Mouse (Mus musculus) myocyte (in vitro differentiated cells): ENCODE measurements at regions not wholly inside any gene's neighbourhood (a gene's known extent, or its start where the extent isn't known, plus 50 kb on each side); places are given as distances from the start of the nearest gene placed in this dataset.

ENCODE experiments used
- H3K27me3 ChIP-seq: one replicate; pipeline ENCODE4 v1.6.1; 2011; ENCODE audit not compliant: control insufficient read depth, insufficient read depth, insufficient read length
- H3K36me3 ChIP-seq: one replicate; pipeline ENCODE4 v1.6.1; 2011; ENCODE audit not compliant: control insufficient read depth, insufficient read depth
- H3K4me2 ChIP-seq: one replicate; pipeline ENCODE4 v1.6.1; 2011; ENCODE audit warnings: low read depth, control low read depth
- H3K4me3 ChIP-seq: one replicate; pipeline ENCODE4 v1.5.1; 2011; ENCODE audit warnings: mild to moderate bottlenecking, control low read depth, moderate library complexity
- H3K79me2 ChIP-seq: one replicate; pipeline ENCODE4 v1.6.1; 2011; ENCODE audit not compliant: control insufficient read depth, insufficient read depth
- H3ac ChIP-seq: one replicate; pipeline ENCODE4 v1.6.1; 2011; ENCODE audit not compliant: control insufficient read depth, insufficient read length
- CEBPB ChIP-seq: IDR thresholded peaks from 2 replicates; pipeline ENCODE4 v1.6.1; 2011; ENCODE audit warnings: mild to moderate bottlenecking, moderate library complexity; ENCODE audit not compliant: poor library complexity, insufficient read depth, severe bottlenecking
- E2F4 ChIP-seq: IDR thresholded peaks from one replicate; pipeline ENCODE4 v1.6.1; 2011; ENCODE audit warnings: mild to moderate bottlenecking, control low read depth, moderate library complexity; ENCODE audit not compliant: insufficient read depth
- MAX ChIP-seq: IDR thresholded peaks from one replicate; pipeline ENCODE4 v1.6.1; 2011; ENCODE audit warnings: low read depth, mild to moderate bottlenecking, control low read depth
- MYOD1 ChIP-seq, 3 experiments: IDR thresholded peaks; one replicate each; pipeline ENCODE4 v1.6.1; 2011; ENCODE audit warnings: control low read depth in 2 of 3, low read depth in 2 of 3, mild to moderate bottlenecking in 2 of 3, moderate library complexity in 1 of 3; ENCODE audit not compliant: insufficient read length in 2 of 3, control insufficient read depth in 1 of 3
- MYOG ChIP-seq, 3 experiments: IDR thresholded peaks; one replicate each; pipeline ENCODE4 v1.6.1; 2011; ENCODE audit warnings: control low read depth in 2 of 3, low read depth in 2 of 3, mild to moderate bottlenecking in 2 of 3; ENCODE audit not compliant: insufficient read length in 2 of 3, control insufficient read depth in 1 of 3, insufficient read depth in 1 of 3
- POLR2A ChIP-seq: IDR thresholded peaks from one replicate; pipeline ENCODE4 v1.6.1; 2011; ENCODE audit warnings: low read depth, mild to moderate bottlenecking, control low read depth, moderate library complexity; ENCODE audit not compliant: insufficient read length
- POLR2AphosphoS2 ChIP-seq: IDR thresholded peaks from one replicate; pipeline ENCODE4 v1.6.1; 2011; ENCODE audit warnings: low read depth, control low read depth; ENCODE audit not compliant: insufficient read length
- REST ChIP-seq: IDR thresholded peaks from one replicate; pipeline ENCODE4 v1.6.1; 2011; ENCODE audit warnings: mild to moderate bottlenecking, control low read depth, moderate library complexity; ENCODE audit not compliant: insufficient read depth, insufficient read length
- SRF ChIP-seq: IDR thresholded peaks from one replicate; pipeline ENCODE4 v1.6.1; 2011; ENCODE audit warnings: low read depth; ENCODE audit not compliant: control insufficient read depth, insufficient read length
- TCF12 ChIP-seq: IDR thresholded peaks from one replicate; pipeline ENCODE4 v1.6.1; 2011; ENCODE audit warnings: mild to moderate bottlenecking, control low read depth; ENCODE audit not compliant: poor library complexity, insufficient read depth, severe bottlenecking
- TCF3 ChIP-seq: IDR thresholded peaks from one replicate; pipeline ENCODE4 v1.6.1; 2011; ENCODE audit warnings: low read depth, control low read depth; ENCODE audit not compliant: insufficient read length
- USF1 ChIP-seq: IDR thresholded peaks from one replicate; pipeline ENCODE4 v1.6.1; 2011; ENCODE audit warnings: low read depth, mild to moderate bottlenecking, control low read depth, moderate library complexity

DNA sequence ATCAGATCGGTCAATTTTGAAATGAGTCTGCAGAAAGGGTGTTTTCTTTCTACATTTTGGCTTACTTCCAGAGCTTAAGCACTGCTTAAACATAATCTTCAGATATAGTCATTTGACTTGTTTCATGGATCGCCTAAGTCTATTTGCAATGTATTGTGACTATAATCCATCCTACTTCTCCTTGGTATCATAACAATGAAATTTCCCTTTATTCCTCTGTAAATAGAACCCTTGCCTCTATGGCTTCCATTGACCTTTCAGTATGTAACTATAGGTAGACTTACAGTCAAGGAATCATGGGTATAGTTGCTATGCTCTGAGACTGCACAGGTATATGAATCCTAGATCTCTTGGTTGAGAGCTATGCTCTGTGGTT lies 509.0 kb upstream of the Cited2 start:
- Histone ChIP-seq H3K27me3 (no peaks in the 10 kb centered on the region), H3K36me3 (no peaks in the 10 kb centered on the region), H3K4me2 (no peak overlapping the region), H3K4me3 (no peak overlapping the region), H3ac (no peak overlapping the region), H3K79me2 (no peaks in the 10 kb centered on the region)
- no peak for TF ChIP-seq POLR2A
- TF ChIP-seq MYOG (IDR thresholded peaks at IDR 0.05; ENCODE audit: control insufficient read depth in 1 of 3, insufficient read depth in 1 of 3, insufficient read length in 2 of 3, low read depth in 2 of 3): no peak
- TF ChIP-seq E2F4: no peak
- TF ChIP-seq TCF12: no peak
- no peak for TF ChIP-seq POLR2AphosphoS2
- no peak for TF ChIP-seq REST
- TF ChIP-seq MYOD1 (IDR thresholded peaks at IDR 0.05; ENCODE audit: control insufficient read depth in 1 of 3, insufficient read length in 2 of 3, low read depth in 2 of 3): no peak
- no peak for TF ChIP-seq CEBPB
- TF ChIP-seq USF1: no peak
- TF ChIP-seq TCF3: no peak
- no peak for TF ChIP-seq SRF
- no peak for TF ChIP-seq MAX

DNA sequence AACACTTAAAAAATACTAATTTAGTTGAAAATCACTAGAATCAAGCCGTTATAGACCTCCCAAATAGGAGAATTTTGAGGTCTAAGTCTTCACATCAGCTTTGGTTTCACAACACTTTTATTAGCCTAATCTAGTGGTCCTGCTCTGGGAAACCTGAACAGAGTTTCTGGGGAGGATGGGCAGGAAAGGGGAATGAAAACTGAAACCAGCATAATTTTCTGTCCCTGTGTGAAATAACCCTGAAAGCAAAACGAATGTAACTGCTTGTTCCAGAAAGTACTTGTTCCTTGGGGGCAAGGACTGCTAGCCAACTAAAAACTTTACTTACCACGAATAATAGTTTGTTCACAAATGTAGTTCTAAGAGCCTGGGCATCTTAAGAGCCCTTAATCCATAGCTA lies 508.0 kb upstream of the Cited2 start:
- no peak for TF ChIP-seq MAX
- TF ChIP-seq CEBPB: no peak
- no peak for TF ChIP-seq MYOG (IDR thresholded peaks at IDR 0.05; ENCODE audit: control insufficient read depth in 1 of 3, insufficient read depth in 1 of 3, insufficient read length in 2 of 3, low read depth in 2 of 3)
- TF ChIP-seq REST: no peak
- no peak for TF ChIP-seq E2F4
- Histone ChIP-seq H3K79me2 (no peaks in the 10 kb centered on the region), H3K4me2 (no peak overlapping the region)

GRCm38 (mm10) chr10:17221495-17221894 lies 501.5 kb upstream of the Cited2 start:
- H3K4me3 ChIP-seq: no peak overlapping the region
- no peak for TF ChIP-seq USF1
- no peaks in the 10 kb centered on the region for H3K27me3 ChIP-seq
- H3K36me3 ChIP-seq: no peaks in the 10 kb centered on the region
- no peak overlapping the region for H3K4me2 ChIP-seq
- H3ac ChIP-seq: no peak overlapping the region
- no peaks in the 10 kb centered on the region for H3K79me2 ChIP-seq

More for the DNA sequence above, 508.0 kb upstream of the Cited2 start:
- Histone ChIP-seq H3K36me3 (no peaks in the 10 kb centered on the region), H3ac (no peak overlapping the region), H3K4me3 (no peak overlapping the region), H3K27me3 (no peaks in the 10 kb centered on the region)

DNA sequence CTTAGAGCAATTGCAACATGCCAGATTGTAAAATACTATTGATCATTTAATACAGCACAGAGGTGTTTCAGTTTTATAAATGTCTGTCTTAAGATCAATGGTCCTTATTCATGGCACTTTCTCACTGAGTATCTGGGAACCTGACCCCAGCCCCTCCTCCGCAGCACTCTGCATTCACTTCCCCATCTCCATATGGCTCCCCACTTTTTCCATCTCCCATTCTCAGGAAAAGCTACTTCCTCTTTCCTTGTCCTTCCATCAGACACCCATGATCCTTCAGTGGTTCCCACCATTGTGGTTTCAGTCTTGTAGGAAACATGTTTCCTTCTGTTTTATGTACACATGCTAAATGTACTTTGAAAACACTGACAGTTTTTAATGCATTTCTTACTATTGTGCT lies 497.3 kb upstream of the Cited2 start:
- no peak overlapping the region for H3K4me3 ChIP-seq
- no peak overlapping the region for H3ac ChIP-seq
- TF ChIP-seq E2F4 (no peak), TCF12 (no peak), MYOG (IDR thresholded peaks at IDR 0.05; ENCODE audit: control insufficient read depth in 1 of 3, insufficient read depth in 1 of 3, insufficient read length in 2 of 3, low read depth in 2 of 3) (no peak), TCF3 (no peak), REST (no peak)

DNA sequence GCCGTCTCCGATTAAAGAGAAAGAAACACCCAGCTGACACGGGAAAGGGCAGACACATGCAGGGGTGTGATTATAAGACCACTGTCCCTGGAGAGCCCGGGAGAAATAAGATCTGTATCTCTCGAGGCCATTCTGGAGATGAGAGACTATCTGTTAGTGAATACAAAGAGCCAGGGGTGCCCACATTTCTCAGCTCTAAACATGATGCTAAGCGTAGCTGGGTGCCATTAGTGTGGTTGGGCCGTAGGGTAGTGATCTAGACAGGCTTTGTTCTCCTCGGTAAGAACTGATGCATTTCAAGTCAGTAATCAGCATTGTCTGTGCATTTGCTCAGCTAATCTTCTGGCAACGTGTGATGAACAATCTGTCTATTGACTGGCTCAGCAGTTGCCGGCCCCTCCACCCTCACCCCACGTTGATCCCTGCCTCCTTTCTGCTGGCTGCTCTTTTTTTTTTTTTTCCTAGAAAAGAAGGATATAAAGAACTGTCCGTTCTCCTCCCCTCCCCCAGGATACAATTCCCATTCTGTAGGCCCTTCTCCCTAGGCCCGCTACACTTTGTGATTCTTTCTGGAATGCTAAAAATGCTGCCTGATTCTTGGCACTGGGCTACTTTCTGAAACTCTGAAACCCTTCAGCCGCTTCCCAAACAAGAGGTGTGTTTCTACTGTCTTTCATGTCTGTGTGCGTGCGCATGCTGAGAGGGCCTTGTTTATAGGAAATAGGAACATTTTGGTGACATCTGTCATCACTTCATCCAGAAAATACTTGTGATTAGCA lies 492.8 kb upstream of the Cited2 start:
- Histone ChIP-seq H3K36me3 (no peaks in the 10 kb centered on the region), H3ac (no peak overlapping the region), H3K4me2 (no peak overlapping the region), H3K27me3 (no peaks in the 10 kb centered on the region), H3K4me3 (no peak overlapping the region), H3K79me2 (no peaks in the 10 kb centered on the region)
- no peak for TF ChIP-seq USF1
- TF ChIP-seq TCF3: no peak
- no peak for TF ChIP-seq CEBPB
- no peak for TF ChIP-seq POLR2A
- TF ChIP-seq MYOG (IDR thresholded peaks at IDR 0.05; ENCODE audit: control insufficient read depth in 1 of 3, insufficient read depth in 1 of 3, insufficient read length in 2 of 3, low read depth in 2 of 3): no peak
- no peak for TF ChIP-seq SRF
- no peak for TF ChIP-seq TCF12
- TF ChIP-seq MAX: no peak
- TF ChIP-seq MYOD1 (IDR thresholded peaks at IDR 0.05; ENCODE audit: control insufficient read depth in 1 of 3, insufficient read length in 2 of 3, low read depth in 2 of 3): no peak
- no peak for TF ChIP-seq POLR2AphosphoS2
- no peak for TF ChIP-seq REST
- TF ChIP-seq E2F4: no peak

More for the DNA sequence above, 497.3 kb upstream of the Cited2 start:
- H3K36me3 ChIP-seq: no peaks in the 10 kb centered on the region
- H3K79me2 ChIP-seq: no peaks in the 10 kb centered on the region
- H3K4me2 ChIP-seq: no peak overlapping the region
- no peaks in the 10 kb centered on the region for H3K27me3 ChIP-seq
